In the genomic region with DNA sequence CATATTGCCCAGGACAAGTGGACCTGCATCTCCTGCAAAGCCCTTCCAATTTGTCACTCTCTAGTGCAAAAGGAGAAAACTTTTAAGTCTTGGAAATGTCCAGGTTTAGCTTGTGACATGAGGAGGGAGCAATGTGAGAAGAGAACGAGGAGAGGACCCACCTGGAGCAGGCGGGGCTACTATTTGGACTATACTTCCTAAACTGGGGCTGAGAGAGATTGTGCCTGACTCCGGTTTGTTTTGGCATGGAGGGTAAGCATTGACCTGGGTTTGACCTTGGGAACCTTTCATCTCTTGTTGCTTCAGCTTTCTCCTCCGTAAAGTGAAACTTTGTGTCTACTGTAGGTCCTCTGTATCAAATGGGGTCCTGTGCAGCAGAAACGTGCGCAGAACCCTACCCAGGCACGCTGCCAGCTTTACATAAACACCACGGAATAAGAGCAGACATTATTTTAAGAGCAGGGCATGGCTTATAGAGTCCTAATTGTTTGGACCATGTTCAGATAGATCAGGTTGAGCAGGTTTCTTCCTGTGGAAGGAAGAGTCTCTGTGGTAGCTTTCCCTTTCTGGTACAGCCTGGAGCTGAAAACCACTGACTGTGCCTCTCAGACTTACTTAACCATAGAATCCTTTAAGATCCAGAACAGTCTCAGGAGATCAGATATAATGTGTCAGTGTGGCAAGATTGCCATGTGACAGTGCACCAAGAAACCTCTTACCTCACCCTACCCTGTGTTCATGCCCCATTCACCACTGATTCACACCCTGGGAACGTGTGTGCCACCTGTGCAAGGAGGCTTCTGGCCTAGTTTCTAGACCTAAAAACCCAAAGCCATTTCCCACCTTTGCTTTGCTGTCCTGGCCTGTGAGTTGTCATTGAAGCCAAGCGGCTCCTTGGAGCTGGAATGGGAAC, we compare ENCODE assay signal across 13 mouse cellular contexts.
DNase-seq lines count a peak whose midpoint lies in the region; ATAC-seq and TF ChIP-seq lines count a peak whose summit lies in the region.
"Had no signal": no experiment of that assay in that cellular context is flagged by ENCODE, and none has a peak within 500 bp of the region (broad histone marks: within the 10 kb centered on the region; RNA-seq: fewer than 3 reads in every experiment).

No protein-coding gene starts in this region.

- H3K36me3 ChIP-seq in heart, embryonic 11.5 days (ENCODE audit: control insufficient read depth, insufficient read depth, low read length), result no peaks in the 10 kb centered on the region
- H3K36me3 ChIP-seq in liver, adult 2 months (ENCODE audit: control insufficient read depth, insufficient read depth, low read length), result no peaks in the 10 kb centered on the region
- no peaks in the 10 kb centered on the region for H3K36me3 ChIP-seq in embryonic facial prominence, embryonic 15.5 days
- no peaks in the 10 kb centered on the region for H3K36me3 ChIP-seq in limb, embryonic 15.5 days
- H3K36me3 ChIP-seq: midbrain, embryonic 15.5 days had no signal

- no peak for DNase-seq in heart, postnatal 10 days
- DNase-seq in liver, adult 2 months (ENCODE audit: extremely low read depth, low read depth, low spot score), result peak; percentile 48
- DNase-seq in liver, result no peak
- DNase-seq in gastrocnemius, postnatal 36 days, result no peak
- no peak for DNase-seq in T-cell, adult 2 months (ENCODE audit: low spot score)
- DNase-seq: adrenal gland, postnatal 36 days; layer of hippocampus, adult 9-11 months; lung, adult 2 months had no signal

- no peak for ATAC-seq in heart, embryonic 11.5 days (replicated peaks; ENCODE audit: insufficient number of reproducible peaks, low FRiP score, low TSS enrichment)
- peak; percentile 69 for ATAC-seq in embryonic facial prominence, embryonic 15.5 days (ENCODE audit: insufficient number of reproducible peaks, low FRiP score, low TSS enrichment, low read depth)
- peak; percentile 66 for ATAC-seq in limb, embryonic 15.5 days (ENCODE audit: insufficient number of reproducible peaks, low FRiP score, low TSS enrichment, low read depth)
- ATAC-seq: midbrain, embryonic 15.5 days had no signal

- no peak overlapping the region; the same call in 1 of the 2 replicates for H3K4me2 ChIP-seq in heart, embryonic 11.5 days
- H3K4me2 ChIP-seq in embryonic facial prominence, embryonic 15.5 days (replicated peaks), result no peak overlapping the region
- H3K4me2 ChIP-seq in limb, embryonic 15.5 days, result no peak overlapping the region
- H3K4me2 ChIP-seq: hindbrain, embryonic 14.5 days; midbrain, embryonic 15.5 days had no signal

- H3K9ac ChIP-seq in heart, embryonic 11.5 days (ENCODE audit: low read depth, low read length), result no peak overlapping the region
- H3K9ac ChIP-seq in liver, adult 2 months (ENCODE audit: low read depth, low read length), result no peak overlapping the region
- H3K9ac ChIP-seq in embryonic facial prominence, embryonic 15.5 days, result no peak overlapping the region
- H3K9ac ChIP-seq in limb, embryonic 15.5 days, result no peak overlapping the region
- H3K9ac ChIP-seq: hindbrain, embryonic 14.5 days; midbrain, embryonic 15.5 days had no signal

- no peaks in the 10 kb centered on the region for H3K9me3 ChIP-seq in heart, embryonic 11.5 days (replicated peaks; ENCODE audit: control insufficient read depth, low read length)
- no peaks in the 10 kb centered on the region for H3K9me3 ChIP-seq in embryonic facial prominence, embryonic 15.5 days (replicated peaks)
- no peaks in the 10 kb centered on the region for H3K9me3 ChIP-seq in limb, embryonic 15.5 days
- H3K9me3 ChIP-seq: midbrain, embryonic 15.5 days had no signal

- intact Hi-C loops in heart, postnatal 10 days (cut with DNase I), result no loop called here
- intact Hi-C loops in gastrocnemius, postnatal 36 days (cut with DNase I), result no loop called here

- peak overlapping the region; percentile 71; the same call in 1 of the 2 replicates for H3K27ac ChIP-seq in heart, embryonic 11.5 days (ENCODE audit: low read depth, low read length)
- H3K27ac ChIP-seq in liver, adult 2 months (replicated peaks; ENCODE audit: insufficient read depth, low read depth, low read length), result no peak overlapping the region
- H3K27ac ChIP-seq in embryonic facial prominence, embryonic 15.5 days (replicated peaks), result peak overlapping the region; percentile 60; the same call in 1 of the 2 replicates
- peak overlapping the region; percentile 54 for H3K27ac ChIP-seq in limb, embryonic 15.5 days
- H3K27ac ChIP-seq: hindbrain, embryonic 14.5 days; midbrain, embryonic 15.5 days had no signal

- peaks cover 37% of the 10 kb centered on the region for H3K4me1 ChIP-seq in heart, embryonic 11.5 days (ENCODE audit: control insufficient read depth, insufficient read depth, low read length)
- no peaks in the 10 kb centered on the region for H3K4me1 ChIP-seq in liver, adult 2 months (ENCODE audit: control insufficient read depth, insufficient read depth, low read length)
- peaks cover 17% of the 10 kb centered on the region for H3K4me1 ChIP-seq in embryonic facial prominence, embryonic 15.5 days
- H3K4me1 ChIP-seq in limb, embryonic 15.5 days, result peaks cover 18% of the 10 kb centered on the region

- H3K79me2 ChIP-seq in liver, adult 2 months (ENCODE audit: control insufficient read depth, insufficient read depth, low read length), result no peaks in the 10 kb centered on the region

- WGBS in heart, embryonic 11.5 days (ENCODE audit: insufficient replicate concordance), result 43% methylated on average over 10 of the region's 10 CpGs
- 27% methylated on average over 10 of the region's 10 CpGs for WGBS in liver, adult 2 months
- 48% methylated on average over 10 of the region's 10 CpGs for WGBS in embryonic facial prominence, embryonic 15.5 days
- 32% methylated on average over 10 of the region's 10 CpGs for WGBS in limb, embryonic 15.5 days

- TF ChIP-seq POLR2A in liver, adult 2 months (IDR thresholded peaks at IDR 0.05; ENCODE audit: extremely low read depth, insufficient read depth, low read length), result no peak

- H3K4me3 ChIP-seq in heart, embryonic 11.5 days (ENCODE audit: low read depth, low read length), result no peak overlapping the region
- H3K4me3 ChIP-seq in liver, adult 2 months (ENCODE audit: insufficient read depth, low read depth, low read length), result no peak overlapping the region
- H3K4me3 ChIP-seq in embryonic facial prominence, embryonic 15.5 days (replicated peaks), result no peak overlapping the region
- H3K4me3 ChIP-seq in limb, embryonic 15.5 days, result no peak overlapping the region
- H3K4me3 ChIP-seq: midbrain, embryonic 15.5 days had no signal

- H3K27me3 ChIP-seq in heart, embryonic 11.5 days (ENCODE audit: control insufficient read depth, insufficient read depth, low read length), result no peaks in the 10 kb centered on the region
- no peaks in the 10 kb centered on the region for H3K27me3 ChIP-seq in liver, adult 2 months (ENCODE audit: control insufficient read depth, insufficient read depth, low read length)
- H3K27me3 ChIP-seq in embryonic facial prominence, embryonic 15.5 days, result no peaks in the 10 kb centered on the region
- no peaks in the 10 kb centered on the region for H3K27me3 ChIP-seq in limb, embryonic 15.5 days
- H3K27me3 ChIP-seq: midbrain, embryonic 15.5 days had no signal

- no peak for TF ChIP-seq CTCF in liver, adult 2 months (IDR thresholded peaks at IDR 0.05; ENCODE audit: low read depth, low read length)
